Mouse (Mus musculus) embryo, embryonic 10.5 days (tissue): ENCODE results near the gene Arhgap10.

ENCODE experiments used
- DNase-seq: peaks from one replicate; pipeline ENCODE4 v3.0.0-alpha.2; 2015; ENCODE audit warnings: low spot score

Arhgap10 gene

GRCm38 (mm10) chr8:77517301-77518200 lies at the start of gene Arhgap10:
Gene Arhgap10, minus strand, starts transcription at chr8:77517953.
- peak; percentile 89 for DNase-seq

- DNase-seq, result no peak
These were observed 43.7 kb upstream of the Arhgap10 start for GRCm38 (mm10) chr8:77561441-77561840.

- no peak for DNase-seq
These were observed 34.7 kb upstream of the Arhgap10 start for GRCm38 (mm10) chr8:77552491-77552890.

GRCm38 (mm10) chr8:77549881-77550580 lies 32.3 kb upstream of the Arhgap10 start:
- peak; percentile 66 for DNase-seq

- DNase-seq, result peak; percentile 94
These were observed 31.5 kb upstream of the Arhgap10 start, which contains the start of gene Prmt9 for GRCm38 (mm10) chr8:77549121-77549706. Gene Prmt9, plus strand, starts transcription at chr8:77549397.

GRCm38 (mm10) chr8:77545616-77546015 lies 27.9 kb upstream of the Arhgap10 start:
- no peak for DNase-seq

- DNase-seq, result no peak
These were observed 26.7 kb upstream of the Arhgap10 start for GRCm38 (mm10) chr8:77544428-77544827.

- DNase-seq, result no peak
These were observed 25.5 kb upstream of the Arhgap10 start for GRCm38 (mm10) chr8:77543152-77543777.

GRCm38 (mm10) chr8:77538256-77538655 lies 20.5 kb upstream of the Arhgap10 start:
- DNase-seq, result no peak

GRCm38 (mm10) chr8:77536821-77537220 lies 19.1 kb upstream of the Arhgap10 start:
- DNase-seq, result no peak

- peak; percentile 54 for DNase-seq
These were observed 17.4 kb upstream of the Arhgap10 start for GRCm38 (mm10) chr8:77535026-77535595.

GRCm38 (mm10) chr8:77534358-77534992 lies 16.7 kb upstream of the Arhgap10 start:
- no peak for DNase-seq

- DNase-seq, result no peak
These were observed 8.4 kb upstream of the Arhgap10 start for GRCm38 (mm10) chr8:77526130-77526529.

GRCm38 (mm10) chr8:77524906-77525305 lies 7.2 kb upstream of the Arhgap10 start:
- DNase-seq, result no peak

- DNase-seq, result no peak
These were observed 6.4 kb upstream of the Arhgap10 start for GRCm38 (mm10) chr8:77524018-77524615.

- DNase-seq, result no peak
These were observed 5.2 kb upstream of the Arhgap10 start for GRCm38 (mm10) chr8:77522984-77523383.

- no peak for DNase-seq
These were observed 3.5 kb upstream of the Arhgap10 start for GRCm38 (mm10) chr8:77521028-77521785.

- no peak for DNase-seq
These were observed 2.8 kb upstream of the Arhgap10 start for GRCm38 (mm10) chr8:77520601-77521000.

- no peak for DNase-seq
These were observed 705 bp upstream of the Arhgap10 start for GRCm38 (mm10) chr8:77518201-77519115.
